Mouse (Mus musculus) heart, postnatal 0 days (tissue): Measurements from ENCODE around the gene Pkn2. TPM values are rescaled to one million over a fixed set of nuclear protein-coding genes. Genes with fewer than 3 reads are reported as not detected.

Experiments
- ATAC-seq: fragments of 200-750 bp; cut with Nextera tagmentation; 2 replicates; pipeline ENCODE4 v1.8.0; 2017; ENCODE audit warnings: low read depth, moderate number of reproducible peaks, moderate library complexity; ENCODE audit not compliant: insufficient read depth
- DNase-seq: peaks from one replicate; pipeline ENCODE4 v3.0.0-alpha.2; 2016; ENCODE audit warnings: low spot score
- H3K27ac ChIP-seq: fragments of 300-500 bp; sonication (generic); 2 replicates; pipeline ENCODE4 v1.5.1; 2014; ENCODE audit warnings: low read depth, mild to moderate bottlenecking
- H3K27me3 ChIP-seq: fragments of 300-500 bp; sonication (generic); 2 replicates; pipeline ENCODE4 v1.6.1; 2014; ENCODE audit warnings: low read length, mixed read lengths; ENCODE audit not compliant: control insufficient read depth, insufficient read depth
- H3K36me3 ChIP-seq: fragments of 300-500 bp; sonication (generic); replicated peaks from 2 replicates; pipeline ENCODE4 v1.6.1; 2014; ENCODE audit warnings: low read length, mixed read lengths; ENCODE audit not compliant: control insufficient read depth, insufficient read depth
- H3K4me1 ChIP-seq: fragments of 300-500 bp; sonication (generic); 2 replicates; pipeline ENCODE4 v1.6.1; 2014; ENCODE audit warnings: antibody characterized with exemption; ENCODE audit not compliant: control insufficient read depth, insufficient read depth
- H3K4me2 ChIP-seq: fragments of 300-500 bp; sonication (generic); 2 replicates; pipeline ENCODE4 v1.6.1; 2014; ENCODE audit warnings: low read depth, mild to moderate bottlenecking, low read length, moderate library complexity
- H3K4me3 ChIP-seq: fragments of 300-500 bp; sonication (generic); 2 replicates; pipeline ENCODE4 v1.5.1; 2014; ENCODE audit warnings: low read depth, low read length
- H3K9ac ChIP-seq: fragments of 300-500 bp; sonication (generic); replicated peaks from 2 replicates; pipeline ENCODE4 v1.6.1; 2014; ENCODE audit warnings: low read depth, low read length, mixed read lengths
- H3K9me3 ChIP-seq: fragments of 300-500 bp; sonication (generic); replicated peaks from 2 replicates; pipeline ENCODE4 v1.6.1; 2016; ENCODE audit warnings: low read length; ENCODE audit not compliant: control insufficient read depth
- CTCF ChIP-seq: IDR thresholded peaks from 2 replicates; pipeline ENCODE4 v1.5.1; 2016; ENCODE audit warnings: antibody characterized with exemption, control low read depth, low read depth
- EP300 ChIP-seq: IDR thresholded peaks from 2 replicates; pipeline ENCODE4 v1.6.1; 2016; ENCODE audit warnings: antibody characterized with exemption, low read depth
- WGBS: fragments of 180-500 bp; shearing (Covaris S2); extraction: QIAGEN DNeasy Blood & Tissue Kit; methylation state at CpG from one replicate; pipeline ENCODE4 v1.1.7; 2014; 5-methylcytosine and 5-hydroxymethylcytosine counted together
- polyA plus RNA-seq: library from polyadenylated mRNA; unstranded; fragments of >200 nt; fragmentation: Nextera tagmentation; extraction: Ambion mirVana; gene quantifications from 2 replicates; pipeline ENCODE4 v1.2.1, GENCODE M21; 2015
- total RNA-seq: library from RNA; depleted of rRNA; stranded (reverse); fragments of >200 nt; gene quantifications from 2 replicates; pipeline ENCODE4 v1.2.3, GENCODE M21; 2014; ENCODE audit warnings: low replicate concordance

Gene Pkn2
- total and polyA plus RNA-seq, 2 experiments from 2014 or later = 30.8 to 56.4 TPM

DNA sequence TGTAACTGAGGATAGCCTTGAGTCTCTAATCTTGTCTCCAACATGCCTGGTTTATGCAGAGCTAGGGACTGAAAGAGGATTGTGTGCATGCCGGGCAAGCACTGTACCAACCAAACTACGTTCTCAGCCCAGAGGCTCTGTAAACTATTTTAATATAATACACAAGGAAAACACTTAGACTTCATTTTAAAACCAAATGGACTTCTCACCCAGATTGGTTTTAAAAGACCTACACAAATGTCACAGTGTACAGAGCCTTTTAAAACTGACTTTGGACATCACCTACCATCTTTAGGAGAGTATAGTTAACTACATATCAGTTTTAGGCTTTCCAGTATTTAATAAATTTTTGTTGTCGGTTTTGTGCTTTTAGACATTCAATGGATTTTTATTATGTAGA, 48.9 kb downstream of the Pkn2 start:
- DNase-seq = no peak
- no peak for ATAC-seq
- no peaks in the 10 kb centered on the region for H3K27me3 ChIP-seq
- H3K9me3 ChIP-seq = no peaks in the 10 kb centered on the region
- no peak overlapping the region for H3K9ac ChIP-seq
- no peak overlapping the region for H3K4me3 ChIP-seq
- no peak overlapping the region for H3K4me2 ChIP-seq
- 89% methylated on average over 3 of the region's 3 CpGs for WGBS
- H3K36me3 ChIP-seq = peaks cover 15% of the 10 kb centered on the region
- no peak overlapping the region for H3K27ac ChIP-seq
- no peaks in the 10 kb centered on the region for H3K4me1 ChIP-seq
- no peak for TF ChIP-seq EP300
- TF ChIP-seq CTCF = no peak

DNA sequence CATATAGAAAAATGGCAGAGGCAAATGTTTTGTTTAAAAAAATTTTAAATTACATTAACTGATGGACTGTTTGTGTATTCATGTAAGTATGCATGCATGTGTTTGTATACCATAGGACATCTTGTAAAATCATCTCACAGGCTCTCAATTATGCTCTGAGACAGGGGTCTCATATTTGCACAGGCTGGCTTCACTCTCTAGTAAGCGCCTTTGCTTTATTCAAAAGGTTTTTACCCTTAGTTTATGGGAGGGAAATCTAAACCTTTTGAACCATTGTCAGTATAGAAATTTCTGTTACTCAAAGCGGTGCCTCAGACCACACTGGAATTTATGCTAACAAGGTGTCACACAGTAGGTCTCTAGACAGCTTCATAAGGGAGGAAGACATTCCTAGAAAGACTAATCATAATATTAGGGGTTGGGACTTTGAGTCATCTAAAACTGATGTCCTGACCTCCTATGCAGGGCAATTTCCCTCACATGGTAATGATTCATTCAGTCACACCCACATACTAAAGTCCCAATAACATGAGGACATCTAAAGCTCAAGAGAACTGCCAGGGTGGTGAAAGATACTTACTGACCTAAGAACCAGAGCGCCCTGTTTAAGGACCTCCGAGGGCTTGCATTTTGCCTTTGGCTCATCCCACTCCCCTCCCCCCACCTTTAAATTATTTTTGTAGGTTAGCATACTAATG, 55.2 kb downstream of the Pkn2 start:
- TF ChIP-seq CTCF (no peak), EP300 (no peak)
- Histone ChIP-seq H3K9me3 (no peaks in the 10 kb centered on the region), H3K27me3 (no peaks in the 10 kb centered on the region), H3K36me3 (peaks cover 18% of the 10 kb centered on the region), H3K4me3 (no peak overlapping the region), H3K27ac (no peak overlapping the region), H3K4me1 (no peaks in the 10 kb centered on the region), H3K9ac (no peak overlapping the region), H3K4me2 (no peak overlapping the region)
- no peak for DNase-seq
- ATAC-seq = no peak
- WGBS = 86% methylated on average over 4 of the region's 4 CpGs

DNA sequence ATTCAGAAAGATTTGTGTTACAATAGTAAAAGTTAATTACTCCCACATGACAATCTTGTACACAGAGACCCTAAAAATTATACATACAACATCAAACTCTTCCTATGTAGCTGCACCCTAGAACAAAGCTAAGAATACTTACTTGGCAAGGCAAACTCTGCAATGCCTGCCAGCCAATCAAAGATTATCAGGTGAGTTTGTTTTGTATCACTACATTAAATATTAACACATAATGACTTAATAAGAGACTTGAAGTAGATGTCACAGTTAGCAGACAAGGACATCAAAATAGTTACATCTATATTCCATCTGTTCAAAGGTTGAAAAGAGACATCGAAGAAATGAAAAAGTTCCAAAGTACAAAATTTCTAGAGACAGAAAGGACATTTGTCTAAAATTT, 58.2 kb downstream of the Pkn2 start:
- DNase-seq (no peak), ATAC-seq (no peak)
- H3K4me1 ChIP-seq = no peaks in the 10 kb centered on the region
- H3K4me3 ChIP-seq = no peak overlapping the region
- no peak overlapping the region for H3K27ac ChIP-seq
- peaks cover 21% of the 10 kb centered on the region for H3K36me3 ChIP-seq
- WGBS = 93% methylated on average over 1 of the region's 1 CpGs
- no peak overlapping the region for H3K9ac ChIP-seq
- TF ChIP-seq CTCF (no peak), EP300 (no peak)
- no peaks in the 10 kb centered on the region for H3K27me3 ChIP-seq
- H3K4me2 ChIP-seq = no peak overlapping the region
- H3K9me3 ChIP-seq = no peaks in the 10 kb centered on the region

DNA sequence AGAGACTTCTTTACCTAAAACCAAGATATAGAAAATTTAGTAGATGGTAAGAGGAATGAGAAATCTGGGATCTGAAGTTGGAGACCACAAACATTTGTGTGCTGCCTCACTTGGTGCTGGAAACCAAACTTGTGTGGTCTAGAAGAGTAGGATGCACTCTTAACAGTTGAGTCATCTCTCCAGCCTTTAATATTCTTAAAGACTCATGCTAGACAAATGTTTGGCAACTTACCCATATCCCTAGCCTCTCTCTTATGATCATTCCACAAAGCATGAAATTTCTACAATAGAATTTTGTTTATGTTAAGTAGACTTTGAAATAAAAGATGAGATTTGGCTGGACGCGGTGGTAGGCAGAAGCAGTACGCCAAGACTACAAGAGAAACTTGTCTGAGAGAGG, 64.3 kb downstream of the Pkn2 start:
- 95% methylated on average over 3 of the region's 3 CpGs for WGBS
- DNase-seq = no peak
- TF ChIP-seq CTCF (no peak), EP300 (no peak)
- Histone ChIP-seq H3K27me3 (no peaks in the 10 kb centered on the region), H3K4me1 (no peaks in the 10 kb centered on the region), H3K4me2 (no peak overlapping the region), H3K9ac (no peak overlapping the region), H3K27ac (no peak overlapping the region), H3K9me3 (no peaks in the 10 kb centered on the region), H3K4me3 (no peak overlapping the region), H3K36me3 (peaks cover 19% of the 10 kb centered on the region)
- no peak for ATAC-seq

DNA sequence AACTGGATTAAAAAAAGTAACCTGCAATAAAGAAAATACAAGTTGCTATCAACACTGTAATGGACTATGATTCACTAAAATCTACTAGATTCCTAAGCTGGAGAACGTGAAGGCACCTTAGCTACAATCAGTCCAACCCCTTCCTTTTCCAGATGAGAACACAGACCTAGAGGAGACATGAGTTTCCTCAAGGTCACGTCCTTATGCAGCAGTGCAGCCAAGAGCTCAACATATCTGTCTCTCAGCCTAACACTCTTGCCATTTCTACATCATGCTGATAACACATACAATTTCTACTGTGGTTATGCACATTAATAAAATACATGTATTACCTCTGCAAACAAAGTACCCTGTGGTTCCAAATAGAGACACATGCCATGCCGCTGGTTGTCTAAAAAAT, 70.2 kb downstream of the Pkn2 start:
- DNase-seq (peak; percentile 33), ATAC-seq (peak; percentile 68)
- peaks cover 35% of the 10 kb centered on the region for H3K36me3 ChIP-seq
- peak overlapping the region; percentile 9; the same call in 1 of the 2 replicates for H3K27ac ChIP-seq
- H3K4me3 ChIP-seq = no peak overlapping the region
- no peak overlapping the region for H3K4me2 ChIP-seq
- TF ChIP-seq EP300 (no peak), CTCF (no peak)
- no peaks in the 10 kb centered on the region for H3K4me1 ChIP-seq
- WGBS = 39% methylated on average over 3 of the region's 3 CpGs
- H3K27me3 ChIP-seq = no peaks in the 10 kb centered on the region
- H3K9me3 ChIP-seq = no peaks in the 10 kb centered on the region
- no peak overlapping the region for H3K9ac ChIP-seq

DNA sequence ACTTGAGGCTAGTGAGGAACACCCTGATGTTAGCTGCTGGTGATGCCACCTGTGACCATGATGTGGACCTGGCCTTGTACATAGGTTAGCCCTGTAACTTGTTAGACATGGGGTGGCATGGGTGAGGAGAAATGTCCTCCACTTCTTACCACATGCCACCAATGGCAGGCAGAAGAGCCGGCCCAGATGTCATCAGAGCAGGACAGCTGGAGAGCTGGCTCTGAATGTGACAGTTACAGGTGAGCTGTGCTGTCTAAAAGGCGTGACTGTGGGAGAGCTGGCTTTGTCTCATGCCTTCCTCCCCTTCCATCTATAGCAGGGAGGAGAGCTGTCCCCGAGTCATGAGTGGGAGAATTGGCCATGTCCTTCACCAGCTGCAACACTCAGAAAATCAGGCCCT, 86.2 kb downstream of the Pkn2 start:
- 88% methylated on average over 3 of the region's 3 CpGs for whole genome bisulfite sequencing
- ATAC-seq (no peak), DNase-seq (no peak)
- no peaks in the 10 kb centered on the region for H3K4me1 ChIP-seq
- TF ChIP-seq CTCF = no peak
- no peak for TF ChIP-seq EP300
- H3K9ac ChIP-seq = no peak overlapping the region
- no peak overlapping the region for H3K4me3 ChIP-seq
- H3K36me3 ChIP-seq = peaks cover 62% of the 10 kb centered on the region
- H3K9me3 ChIP-seq = no peaks in the 10 kb centered on the region
- H3K27me3 ChIP-seq = no peaks in the 10 kb centered on the region
- no peak overlapping the region for H3K4me2 ChIP-seq
- no peak overlapping the region for H3K27ac ChIP-seq
